8 mouse cellular contexts compared by ENCODE assay signal in the genomic region with DNA sequence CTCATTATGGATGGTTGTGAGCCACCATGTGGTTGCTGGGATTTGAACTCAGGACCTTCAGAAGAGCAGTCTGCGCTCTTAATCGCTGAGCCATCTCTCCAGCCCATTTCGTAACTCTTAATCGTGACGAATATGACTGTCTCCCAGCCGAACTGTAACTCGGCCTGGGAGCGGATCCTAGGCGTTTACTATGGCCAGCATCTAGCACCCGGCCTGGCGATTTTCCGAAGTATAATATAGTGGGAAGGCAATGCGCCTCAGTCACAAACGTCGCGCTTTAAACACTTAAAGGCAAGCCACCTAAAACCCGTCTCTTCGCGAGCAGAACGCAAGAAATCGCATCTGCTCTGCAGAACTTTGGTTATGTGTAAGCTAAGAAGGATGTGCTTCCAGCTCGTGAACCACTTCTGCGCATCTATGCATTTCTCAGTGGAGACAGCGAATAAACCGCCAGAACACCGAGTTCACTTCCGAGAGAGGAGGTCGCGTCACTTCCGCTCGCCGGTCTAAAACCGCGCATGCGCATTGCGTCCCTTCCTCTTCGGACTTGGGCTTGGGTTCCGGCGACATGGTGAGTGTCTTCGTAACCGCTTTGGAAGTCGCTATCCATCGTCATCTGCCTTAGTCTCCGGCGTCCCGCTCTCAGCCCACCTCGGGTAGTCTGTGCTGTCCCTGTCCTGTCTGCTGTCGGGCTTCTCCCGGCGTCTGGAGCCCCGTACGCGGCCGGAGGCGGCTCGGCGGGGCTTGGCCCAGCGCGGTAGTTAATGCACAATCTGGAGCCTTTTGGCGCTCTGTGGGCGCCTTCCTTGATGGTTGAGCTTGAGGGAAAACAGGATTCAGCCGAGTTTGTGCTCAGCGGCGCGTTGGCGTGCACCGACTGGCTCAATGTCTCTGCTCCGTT. TPM values are rescaled to one million over a fixed set of nuclear protein-coding genes. Genes with fewer than 3 reads are reported as not detected.
DNase-seq lines count a peak whose midpoint lies in the region; ATAC-seq and TF ChIP-seq lines count a peak whose summit lies in the region.

A gene (plus strand): TSS at position 538 of the 901 bp plus-strand sequence.

- H3K4me2 ChIP-seq in hindbrain, postnatal 0 days (ENCODE audit: low read depth, low read length), result peak within 1 kb of the TSS; percentile 81

- DNase-seq in WW6 (ENCODE audit: low read depth, low spot score), result peak; percentile 74
- DNase-seq in cerebellum, postnatal 4 days (ENCODE audit: low spot score in 2 of 2), result peak; percentile 88 to 94
- peak; percentile 96 for DNase-seq in gastrocnemius, adult 2 months
- peak; percentile 98 for DNase-seq in hindbrain, postnatal 0 days (ENCODE audit: low spot score)
- peak; percentile 96 for DNase-seq in left cerebral cortex, adult 2 months (ENCODE audit: extremely low spot score in 1 of 2, low spot score in 2 of 2)
- DNase-seq in right cerebral cortex, adult 2 months (ENCODE audit: low spot score in 2 of 2), result peak; percentile 98
- DNase-seq in urinary bladder, postnatal 14 days (ENCODE audit: low spot score), result peak; percentile 96

- peaks cover 7% of the 10 kb centered on the region; the same call in 1 of the 2 replicates for H3K4me1 ChIP-seq in hindbrain, postnatal 0 days (ENCODE audit: insufficient read depth, low read length)

- H3K36me3 ChIP-seq in hindbrain, postnatal 0 days (ENCODE audit: insufficient read depth, low read length), result peaks cover 14% of the 10 kb centered on the region; the same call in 1 of the 2 replicates

- no peak for TF ChIP-seq CTCF in gastrocnemius, adult 2 months (IDR thresholded peaks at IDR 0.05)
- TF ChIP-seq CTCF in hindbrain, postnatal 0 days (IDR thresholded peaks at IDR 0.05; ENCODE audit: low read depth), result no peak
- TF ChIP-seq CTCF in left cerebral cortex, adult 2 months (IDR thresholded peaks at IDR 0.05), result no peak; the same call in 1 of the 2 replicates

- H3K27me3 ChIP-seq in hindbrain, postnatal 0 days (ENCODE audit: insufficient read depth, low read length), result no peaks in the 10 kb centered on the region

- intact Hi-C loops in gastrocnemius, adult 2 months (cut with DNase I), result loop anchor here (10.0 kb wide), 1 partner anchor 116 kb away; no protein-coding TSS in a partner anchor
- intact Hi-C loops in left cerebral cortex, adult 2 months (cut with DNase I), result loop anchor here (5.0 to 10.0 kb wide), 2 partner anchors 114 to 404 kb away; a partner anchor contains a TSS

- peak; percentile 94 for ATAC-seq in hindbrain, postnatal 0 days
- peak; percentile 95 for ATAC-seq in megakaryocyte, adult 5-6 weeks (ENCODE audit: poor library complexity, severe bottlenecking)

- peak within 1 kb of the TSS; percentile 90 for H3K27ac ChIP-seq in gastrocnemius, adult 2 months
- peak within 1 kb of the TSS; percentile 90 for H3K27ac ChIP-seq in hindbrain, postnatal 0 days
- peak within 1 kb of the TSS; percentile 79 for H3K27ac ChIP-seq in left cerebral cortex, adult 2 months

- WGBS in hindbrain, postnatal 0 days, result 3% methylated on average over 68 of the region's 68 CpGs

- H3K4me3 ChIP-seq in gastrocnemius, adult 2 months, result peak within 1 kb of the TSS; percentile 87
- peak within 1 kb of the TSS; percentile 70 for H3K4me3 ChIP-seq in hindbrain, postnatal 0 days (ENCODE audit: low read length)
- peak within 1 kb of the TSS; percentile 76 for H3K4me3 ChIP-seq in left cerebral cortex, adult 2 months

- peak within 1 kb of the TSS; percentile 84 for H3K9ac ChIP-seq in hindbrain, postnatal 0 days (replicated peaks; ENCODE audit: low read length)

- H3K9me3 ChIP-seq in hindbrain, postnatal 0 days (ENCODE audit: low read length), result no peaks in the 10 kb centered on the region

RNA-seq across cellular contexts. Expression of the gene that starts here (rescaled TPM):
- 100 to 1,000 TPM; 527 to 602 TPM for total RNA-seq in gastrocnemius, adult 2 months (2021)
- total RNA-seq in hindbrain, postnatal 0 days (2014; rRNA removed), result 336 and 437 TPM in 2 replicates
- 1,178 and 1,201 TPM in 2 replicates for polyA plus RNA-seq in hindbrain, postnatal 0 days (2015; fragmentation: Nextera tagmentation; extraction: Ambion mirVana)
- 100 to 1,000 TPM; 546 to 562 TPM for total RNA-seq in left cerebral cortex, adult 2 months (2021)
- total RNA-seq in megakaryocyte, adult 5-6 weeks (2015), result 1,007 and 1,017 TPM in 2 replicates
- 343 and 384 TPM in 2 replicates for total RNA-seq in megakaryocyte, adult 5-6 weeks (2017)

Comparison
In these comparisons a context has a peak if more than half of its experiments do, and no peak if none do; other contexts are left out.
1. Peak in every context shown above with its lines: DNase-seq, ATAC-seq, H3K4me3 ChIP-seq and H3K27ac ChIP-seq.